Mouse (Mus musculus) CH12.LX (cell line): ENCODE data around the gene Rpa2. TPM values are rescaled to one million over a fixed set of nuclear protein-coding genes. Genes with fewer than 3 reads are reported as not detected.

Experiments
- DNase-seq: peaks from one replicate; pipeline ENCODE4 v3.0.0-alpha.2; 2013; ENCODE audit errors: extremely low read depth
- H3K27ac ChIP-seq: 2 replicates; pipeline ENCODE4 v1.5.1; 2012; ENCODE audit warnings: low read depth, mild to moderate bottlenecking, control low read depth, moderate library complexity; ENCODE audit not compliant: insufficient read depth
- H3K27me3 ChIP-seq: replicated peaks from 2 replicates; pipeline ENCODE3; 2012; ENCODE audit warnings: inconsistent platforms
- H3K36me3 ChIP-seq, 2 experiments: replicated peaks in 1 of 2; 2 replicates each; pipeline versions ENCODE3 to v1.6.1; 2012; ENCODE audit warnings: inconsistent platforms in 1 of 2, low read length in 1 of 2, mild to moderate bottlenecking in 1 of 2, mixed read lengths in 1 of 2, moderate library complexity in 1 of 2; ENCODE audit not compliant: control insufficient read depth in 1 of 2, insufficient read depth in 1 of 2
- H3K4me1 ChIP-seq, 2 experiments: 2 replicates each; pipeline ENCODE4 v1.6.1; 2012; ENCODE audit warnings: inconsistent platforms in 1 of 2, moderate library complexity in 1 of 2; ENCODE audit not compliant: insufficient read depth in 2 of 2, control insufficient read depth in 1 of 2
- H3K4me2 ChIP-seq: 2 replicates; pipeline ENCODE4 v1.6.1; 2012; ENCODE audit warnings: low read depth, mild to moderate bottlenecking, control low read depth; ENCODE audit not compliant: poor library complexity, insufficient read depth, severe bottlenecking
- H3K4me3 ChIP-seq, 3 experiments: fragments of 150-350 bp in 1 of 3; sonication (generic) in 1 of 3; replicated peaks in 1 of 3; 2 replicates each; pipeline versions ENCODE3 to v1.5.1; 2011 to 2012; ENCODE audit warnings: low read depth in 2 of 3, low read length in 2 of 3, mild to moderate bottlenecking in 2 of 3, moderate library complexity in 2 of 3, control low read depth in 1 of 3, improper control_type of control experiment in 1 of 3, inconsistent platforms in 1 of 3, mixed read lengths in 1 of 3; ENCODE audit not compliant: poor library complexity in 1 of 3
- H3K79me2 ChIP-seq: replicated peaks from 2 replicates; pipeline ENCODE4 v1.6.1; 2012; ENCODE audit warnings: mild to moderate bottlenecking, moderate library complexity; ENCODE audit not compliant: control insufficient read depth, poor library complexity, insufficient read depth, severe bottlenecking; ENCODE audit errors: extremely low read depth
- H3K9ac ChIP-seq: 2 replicates; pipeline ENCODE4 v1.6.1; 2012; ENCODE audit warnings: low read depth, mild to moderate bottlenecking, control low read depth, moderate library complexity; ENCODE audit not compliant: insufficient read depth
- H3K9me3 ChIP-seq: replicated peaks from 2 replicates; pipeline ENCODE3; 2012; ENCODE audit warnings: low read length, inconsistent platforms, mixed read lengths
- ELF1 ChIP-seq: IDR thresholded peaks from 2 replicates; pipeline ENCODE4 v1.6.1; 2014; ENCODE audit warnings: low read depth, mild to moderate bottlenecking, inconsistent platforms, low read length, improper control_type of control experiment
- EP300 ChIP-seq: IDR thresholded peaks from 2 replicates; pipeline ENCODE4 v1.6.1; 2011; ENCODE audit warnings: low read length, improper control_type of control experiment
- GABPA ChIP-seq: IDR thresholded peaks from 2 replicates; pipeline ENCODE4 v1.6.1; 2012; ENCODE audit warnings: low read depth, low read length, improper control_type of control experiment, inconsistent platforms; ENCODE audit not compliant: insufficient replicate concordance
- HCFC1 ChIP-seq: IDR thresholded peaks from 2 replicates; pipeline ENCODE4 v1.6.1; 2012; ENCODE audit warnings: low read depth, mild to moderate bottlenecking, inconsistent platforms, low read length, improper control_type of control experiment
- IRF4 ChIP-seq: IDR thresholded peaks from 2 replicates; pipeline ENCODE4 v1.6.1; 2014; ENCODE audit warnings: low read depth, mild to moderate bottlenecking, inconsistent platforms, low read length, improper control_type of control experiment
- JUN ChIP-seq: IDR thresholded peaks from 2 replicates; pipeline ENCODE4 v1.6.1; 2011; ENCODE audit warnings: low read depth, mild to moderate bottlenecking, low read length, improper control_type of control experiment, moderate library complexity; ENCODE audit not compliant: insufficient read depth
- JUND ChIP-seq: conservative IDR thresholded peaks from 2 replicates; pipeline ENCODE4 v1.6.1; 2011; ENCODE audit warnings: low read depth, low read length, improper control_type of control experiment
- KAT2A ChIP-seq: IDR thresholded peaks from 2 replicates; pipeline ENCODE4 v1.6.1; 2012; ENCODE audit warnings: low read length, improper control_type of control experiment, inconsistent platforms; ENCODE audit not compliant: insufficient replicate concordance
- MXI1 ChIP-seq: IDR thresholded peaks from 2 replicates; pipeline ENCODE4 v1.6.1; 2011; ENCODE audit warnings: mild to moderate bottlenecking, low read depth, low read length, improper control_type of control experiment
- NELFE ChIP-seq: IDR thresholded peaks from 2 replicates; pipeline ENCODE4 v1.6.1; 2011; ENCODE audit warnings: low read depth, low read length, improper control_type of control experiment
- PAX5 ChIP-seq: IDR thresholded peaks from 2 replicates; pipeline ENCODE4 v1.6.1; 2012; ENCODE audit warnings: low read length, inconsistent platforms, mixed read lengths
- POLR2A ChIP-seq: IDR thresholded peaks from 2 replicates; pipeline ENCODE4 v1.6.1; 2011; ENCODE audit warnings: low read depth, mild to moderate bottlenecking, improper control_type of control experiment, low read length
- POLR2AphosphoS2 ChIP-seq: IDR thresholded peaks from 2 replicates; pipeline ENCODE4 v1.6.1; 2011; ENCODE audit warnings: low read depth, low read length, improper control_type of control experiment
- SIN3A ChIP-seq: IDR thresholded peaks from 2 replicates; pipeline ENCODE4 v1.6.1; 2012; ENCODE audit warnings: low read length, improper control_type of control experiment, inconsistent platforms
- SMC3 ChIP-seq: IDR thresholded peaks from 2 replicates; pipeline ENCODE4 v1.6.1; 2011; ENCODE audit warnings: low read depth, low read length, improper control_type of control experiment
- TBP ChIP-seq: conservative IDR thresholded peaks from 2 replicates; pipeline ENCODE4 v1.6.1; 2011; ENCODE audit warnings: low read depth, low read length, improper control_type of control experiment
- TCF12 ChIP-seq: IDR thresholded peaks from 2 replicates; pipeline ENCODE4 v1.6.1; 2014; ENCODE audit warnings: low read depth, mild to moderate bottlenecking, inconsistent platforms, low read length, improper control_type of control experiment
- UBTF ChIP-seq: IDR thresholded peaks from 2 replicates; pipeline ENCODE4 v1.6.1; 2012; ENCODE audit warnings: low read depth, mild to moderate bottlenecking, inconsistent platforms, low read length, improper control_type of control experiment, moderate library complexity
- USF1 ChIP-seq: IDR thresholded peaks from 2 replicates; pipeline ENCODE4 v1.6.1; 2014; ENCODE audit warnings: low read depth, mild to moderate bottlenecking, inconsistent platforms, low read length, improper control_type of control experiment
- USF2 ChIP-seq: conservative IDR thresholded peaks from 2 replicates; pipeline ENCODE4 v1.6.1; 2011; ENCODE audit warnings: low read depth, low read length, improper control_type of control experiment
- ZKSCAN1 ChIP-seq: IDR thresholded peaks from 2 replicates; pipeline ENCODE4 v1.6.1; 2012; ENCODE audit warnings: low read depth, inconsistent platforms, low read length, improper control_type of control experiment, borderline replicate concordance
- ZMIZ1 ChIP-seq: IDR thresholded peaks from 2 replicates; pipeline ENCODE4 v1.6.1; 2012; ENCODE audit warnings: low read depth, mild to moderate bottlenecking, inconsistent platforms, low read length, improper control_type of control experiment
- dilution Hi-C: fragments of 300-500 bp; cut with MboI; formaldehyde crosslinking; loops from 2 replicates; pipeline ENCODE4 v1.14.3; 2020; ENCODE audit warnings: low sequenced_read_pairs; ENCODE audit not compliant: extremely low pct_unique_long_range_greater_than_20kb, extremely low pct_ligation_motif_present
- in situ Hi-C: fragments of 300-500 bp; cut with MboI; formaldehyde crosslinking; loops from 3 replicates; pipeline ENCODE4 v1.14.3; 2019; ENCODE audit warnings: low sequenced_read_pairs, low pct_ligation_motif_present, low pct_unique_long_range_greater_than_20kb, mixed read lengths
- polyA plus RNA-seq: library from polyadenylated mRNA; unstranded; fragments of >175 nt; gene quantifications from 2 replicates; pipeline ENCODE4 v1.2.1, GENCODE M21; 2012; ENCODE audit warnings: low read depth; ENCODE audit not compliant: insufficient read length
- total RNA-seq, 2 experiments: library from RNA; depleted of rRNA; stranded (reverse); fragments of 300-350 nt in 1 of 2; fragments of >200 nt in 1 of 2; gene quantifications; 2 replicates each; pipeline ENCODE4 v1.2.3; 2012 to 2014

Rpa2 gene
- total and polyA plus RNA-seq, 3 experiments = 80.2 to 142 (median 97.9) TPM

- no peak for TF ChIP-seq ZKSCAN1
- TF ChIP-seq SIN3A = no peak; the same call in none of the 2 replicates
- TF ChIP-seq JUN = no peak
- no peak for TF ChIP-seq USF2
- no peak; the same call in 1 of the 2 replicates for TF ChIP-seq MXI1
- no peak for TF ChIP-seq IRF4
- TF ChIP-seq SMC3 = no peak
- TF ChIP-seq USF1 = no peak
- 0 out of 2 replicates have a peak, but pooled peaks have one; percentile 39 for TF ChIP-seq ZMIZ1
- no peak for TF ChIP-seq POLR2AphosphoS2
- TF ChIP-seq POLR2A = peak; percentile 0; the same call in 1 of the 2 replicates
- no peak for TF ChIP-seq PAX5
- TF ChIP-seq UBTF = no peak
- TF ChIP-seq, all 38 proteins: peak for 4
Measured at GRCm38 (mm10) chr4:132795171-132795570, 27.0 kb downstream of the Rpa2 start (continued).

GRCm38 (mm10) chr4:132796196-132796886 lies 28.2 kb downstream of the Rpa2 start, which contains the start of gene Themis2:
Gene Themis2 (minus strand): TSS chr4:132796387.
- H3K27me3 ChIP-seq = no peaks in the 10 kb centered on the region
- TF ChIP-seq ZMIZ1 (0 out of 2 replicates have a peak, but pooled peaks have one; percentile 43), EP300 (no peak), ELF1 (peak; percentile 72), NELFE (peak; percentile 72), TCF12 (peak; percentile 79), USF2 (no peak), IRF4 (peak; percentile 19; the same call in 1 of the 2 replicates), MXI1 (peak; percentile 55), SMC3 (no peak), SIN3A (peak; percentile 16; the same call in 1 of the 2 replicates), HCFC1 (no peak), ZKSCAN1 (no peak), TBP (0 out of 2 replicates have a peak, but pooled peaks have one; percentile 59), POLR2A (peak; percentile 91), JUN (no peak), KAT2A (no peak), GABPA (no peak), JUND (no peak), UBTF (0 out of 2 replicates have a peak, but pooled peaks have one; percentile 44)

More at GRCm38 (mm10) chr4:132796196-132796886, 28.2 kb downstream of the Rpa2 start, which contains the start of gene Themis2:
- peaks cover 9 to 51% of the 10 kb centered on the region in 2 experiments for H3K4me1 ChIP-seq
- H3K4me3 ChIP-seq = peak within 1 kb of the TSS; percentile 74 to 83 (median 81)
- H3K79me2 ChIP-seq = peaks cover 16% of the 10 kb centered on the region
- DNase-seq = peak; percentile 86
- in situ Hi-C loops (no loop called here), dilution Hi-C loops (no loop called here)
- H3K9me3 ChIP-seq = no peaks in the 10 kb centered on the region
- H3K4me2 ChIP-seq = peak within 1 kb of the TSS; percentile 87
- peak within 1 kb of the TSS; percentile 51 for H3K27ac ChIP-seq
- peak within 1 kb of the TSS; percentile 87 for H3K9ac ChIP-seq
- peaks cover 10 to 18% of the 10 kb centered on the region in 2 experiments for H3K36me3 ChIP-seq
